14 mouse cellular contexts compared by ENCODE assay signal in genomic region chr17:14173459-14173858, GRCm38 (mm10). TPM values are rescaled to one million over a fixed set of nuclear protein-coding genes. Genes with fewer than 3 reads are reported as not detected.
DNase-seq lines count a peak whose midpoint lies in the region; ATAC-seq lines count a peak whose summit lies in the region.
"Had no signal": no experiment of that assay in that cellular context is flagged by ENCODE, and none has a peak within 500 bp of the region (broad histone marks: within the 10 kb centered on the region; RNA-seq: fewer than 3 reads in every experiment).

No protein-coding gene starts in this region.

- H3K27ac ChIP-seq in heart, embryonic 13.5 days (replicated peaks): peak overlapping the region; percentile 73
- H3K27ac ChIP-seq: hindbrain, embryonic 12.5 days; stomach, embryonic 15.5 days had no signal

- no peaks in the 10 kb centered on the region for H3K9me3 ChIP-seq in heart, embryonic 13.5 days
- H3K9me3 ChIP-seq: hindbrain, embryonic 12.5 days; stomach, embryonic 15.5 days had no signal

- DNase-seq in heart, adult 11 months: peak; percentile 93
- no peak for DNase-seq in heart, adult 8-10 months (ENCODE audit: low spot score)
- peak; percentile 28 for DNase-seq in ES-CJ7 (ENCODE audit: low read depth, low spot score)
- DNase-seq in kidney, postnatal 4 days: peak; percentile 71 to 79
- no peak for DNase-seq in lung, postnatal 25 days (ENCODE audit: low spot score)
- no peak for DNase-seq in gastrocnemius, postnatal 36 days
- no peak for DNase-seq in adrenal gland, postnatal 25 days
- DNase-seq: right cerebral cortex, adult 18-20 months had no signal

- H3K4me3 ChIP-seq in heart, embryonic 13.5 days: no peak overlapping the region
- H3K4me3 ChIP-seq: hindbrain, embryonic 12.5 days; stomach, embryonic 15.5 days had no signal

- no peaks in the 10 kb centered on the region for H3K36me3 ChIP-seq in heart, embryonic 13.5 days
- H3K36me3 ChIP-seq: hindbrain, embryonic 12.5 days; stomach, embryonic 15.5 days had no signal

- ATAC-seq in heart, embryonic 13.5 days (ENCODE audit: extremely low read depth, insufficient number of reproducible peaks, low FRiP score, low TSS enrichment): peak; percentile 78
- ATAC-seq: forebrain, embryonic 14.5 days; lung, postnatal 0 days had no signal

- 0% methylated on average over 1 of the region's 1 CpGs for WGBS in heart, embryonic 13.5 days

- intact Hi-C loops in gastrocnemius, postnatal 36 days (cut with DNase I): no loop called here

- peak overlapping the region; percentile 27 for H3K4me2 ChIP-seq in heart, embryonic 13.5 days
- H3K4me2 ChIP-seq: hindbrain, embryonic 12.5 days; stomach, embryonic 15.5 days had no signal

- H3K9ac ChIP-seq in heart, embryonic 13.5 days: no peak overlapping the region; the same call in 1 of the 2 replicates
- H3K9ac ChIP-seq: hindbrain, embryonic 12.5 days; stomach, embryonic 15.5 days had no signal

- H3K27me3 ChIP-seq in heart, embryonic 13.5 days (replicated peaks): peaks cover 64% of the 10 kb centered on the region
- H3K27me3 ChIP-seq: stomach, embryonic 15.5 days had no signal

- H3K4me1 ChIP-seq in heart, embryonic 13.5 days: peaks cover 59% of the 10 kb centered on the region

RNA-seq across cellular contexts. Expression of gene Dact2, which starts 30.6 kb away (rescaled TPM):
- 1 to 10 TPM in 2 of 4 experiments, under 1 TPM in 2; 0.94 to 1.3 (median 0.98) TPM for total RNA-seq in heart, adult 8-10 months (2022)
- 1.5 and 2.6 TPM in 2 replicates for polyA plus RNA-seq in heart, embryonic 13.5 days (2015; fragmentation: Nextera tagmentation; extraction: Ambion mirVana)
- 1 to 10 TPM; 2.0 to 2.7 TPM for total RNA-seq in gastrocnemius, postnatal 36 days (2021)
- 0.57 and 0.85 TPM in 2 replicates for total RNA-seq in adrenal gland, postnatal 25 days (2021)
- total RNA-seq: common myeloid progenitor, adult 5-6 weeks had no signal

Comparison
In these comparisons a context has a peak if more than half of its experiments do, and no peak if none do; other contexts are left out.
1. DNase-seq: peak in heart, adult 11 months (single experiment), ES-CJ7 (single experiment) and kidney, postnatal 4 days (2 of 2); none in heart, adult 8-10 months (single experiment), lung, postnatal 25 days (single experiment), gastrocnemius, postnatal 36 days (0 of 2) and adrenal gland, postnatal 25 days (single experiment).